Mouse (Mus musculus): ENCODE data around the gene Trim69.
"Not testable (repeated sequence)": the region's sequence is repeated elsewhere in the genome, so short reads cannot be mapped to it uniquely, and the experiment has no call there.

Trim69 gene

DNA sequence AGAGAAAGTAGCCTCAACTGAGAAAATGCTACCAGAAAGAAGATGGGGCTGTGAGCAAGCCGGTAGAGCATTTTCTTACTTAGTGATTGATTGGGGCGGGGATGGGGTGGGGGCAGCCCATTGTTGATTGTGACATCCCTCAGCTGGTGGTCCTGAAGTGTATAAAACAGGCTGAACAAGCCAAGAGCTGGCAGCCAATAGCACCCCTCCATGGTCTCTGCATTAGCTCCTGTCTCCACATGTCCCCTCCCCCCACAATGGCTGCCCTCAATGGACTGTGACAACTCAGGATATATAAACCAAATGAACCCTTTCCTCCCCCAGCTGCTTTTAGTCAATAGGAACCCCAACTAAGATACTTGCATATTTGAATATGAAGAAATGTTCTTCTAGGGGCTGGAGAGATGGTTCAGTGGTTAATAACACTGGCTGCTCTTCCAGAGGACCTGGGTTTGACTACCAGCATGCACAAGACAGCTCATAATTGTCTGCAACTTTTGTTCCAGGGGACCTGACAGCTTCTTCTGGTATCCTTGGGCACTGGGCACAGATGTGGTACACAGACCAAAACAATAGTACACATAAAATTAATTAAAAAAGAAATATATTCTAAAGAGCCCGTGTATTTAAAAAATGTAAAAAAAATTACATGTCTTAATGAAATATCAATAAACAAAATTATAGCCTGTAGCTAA lies 50.2 kb downstream of the Trim69 start:
- no peak for DNase-seq (ENCODE audit: low spot score in 2 of 2)

DNA sequence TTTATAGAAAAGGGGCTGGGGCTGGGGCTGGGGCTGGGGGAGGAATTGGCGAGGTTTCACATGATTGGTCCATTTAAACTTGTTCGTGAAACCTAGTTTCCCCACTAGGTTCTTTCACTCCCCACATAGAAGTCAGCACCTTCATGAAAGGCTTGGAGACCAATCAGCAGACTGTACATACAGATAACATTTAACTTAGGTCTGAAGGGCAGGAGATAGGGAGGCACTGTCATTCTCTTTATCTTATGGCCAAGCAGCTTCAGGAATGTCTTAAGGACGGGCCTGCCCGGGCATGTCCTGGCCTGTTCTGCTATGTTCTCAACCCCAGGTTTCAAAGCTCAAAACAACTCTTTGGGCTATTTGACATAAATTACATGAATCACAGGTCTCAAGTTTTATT lies 56.6 kb downstream of the Trim69 start:
- not testable (repeated sequence) for DNase-seq (ENCODE audit: low spot score in 2 of 2)

DNA sequence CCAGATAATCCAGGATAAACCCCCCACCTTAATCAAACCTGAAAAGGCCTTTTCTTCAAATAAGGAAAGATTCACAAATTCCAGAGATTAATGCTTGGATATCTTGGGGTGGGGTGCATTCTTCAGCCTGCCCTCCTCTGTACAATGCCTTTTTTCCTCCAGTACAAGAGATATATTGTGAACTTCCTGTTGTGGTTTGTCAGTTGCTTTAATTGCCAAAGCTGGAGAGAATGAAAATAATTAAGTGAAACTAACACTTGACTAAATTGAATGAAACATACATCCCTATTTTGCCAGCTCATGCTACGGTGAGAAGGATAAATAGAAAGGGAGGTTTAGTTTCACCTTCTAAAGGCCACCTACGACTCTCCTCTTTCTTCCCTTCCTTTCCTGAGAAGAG lies 57.7 kb downstream of the Trim69 start:
- DNase-seq (ENCODE audit: low spot score in 2 of 2) = no peak

DNA sequence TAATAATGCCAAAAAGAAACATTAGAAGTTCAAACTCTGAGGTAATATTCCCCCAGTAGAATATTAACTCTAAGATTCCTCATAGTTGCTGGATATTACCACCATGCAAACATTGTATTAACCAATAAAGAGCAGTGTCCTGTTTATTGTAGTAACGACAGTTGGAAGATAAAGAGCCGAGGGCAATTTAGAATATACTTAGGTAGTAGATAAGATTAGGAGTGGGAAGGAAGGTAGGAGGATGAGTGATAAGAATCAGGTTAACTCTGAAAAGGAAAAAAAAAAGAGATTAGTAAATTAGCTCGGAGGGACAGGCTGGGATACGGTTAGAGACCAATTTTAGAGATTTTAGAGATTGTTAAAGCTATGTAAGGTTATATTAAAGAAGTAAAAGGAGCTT lies 60.9 kb downstream of the Trim69 start:
- DNase-seq (ENCODE audit: low spot score in 2 of 2) = no peak

DNA sequence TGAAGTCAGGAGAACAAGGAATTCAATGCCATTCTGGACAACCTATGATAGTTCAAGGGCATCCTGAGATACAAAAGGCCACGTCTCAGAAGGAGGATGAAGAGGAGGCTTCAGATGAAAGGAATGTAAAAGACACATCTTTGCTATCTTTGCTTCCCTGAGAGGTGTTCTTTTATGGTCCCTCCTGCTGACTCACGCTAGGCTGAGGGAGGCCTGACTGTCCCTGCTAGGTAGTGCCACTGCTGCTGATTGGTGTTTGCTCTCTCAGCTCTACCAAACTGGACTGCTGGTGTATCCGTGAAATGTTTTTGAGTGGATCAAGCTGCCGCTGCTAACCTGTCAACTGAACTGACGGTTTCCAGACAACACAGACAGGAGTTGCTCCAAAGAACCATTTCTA lies 61.3 kb downstream of the Trim69 start:
- peak in 1 of 2 experiments; percentile 43 for DNase-seq (ENCODE audit: low spot score in 2 of 2)

DNA sequence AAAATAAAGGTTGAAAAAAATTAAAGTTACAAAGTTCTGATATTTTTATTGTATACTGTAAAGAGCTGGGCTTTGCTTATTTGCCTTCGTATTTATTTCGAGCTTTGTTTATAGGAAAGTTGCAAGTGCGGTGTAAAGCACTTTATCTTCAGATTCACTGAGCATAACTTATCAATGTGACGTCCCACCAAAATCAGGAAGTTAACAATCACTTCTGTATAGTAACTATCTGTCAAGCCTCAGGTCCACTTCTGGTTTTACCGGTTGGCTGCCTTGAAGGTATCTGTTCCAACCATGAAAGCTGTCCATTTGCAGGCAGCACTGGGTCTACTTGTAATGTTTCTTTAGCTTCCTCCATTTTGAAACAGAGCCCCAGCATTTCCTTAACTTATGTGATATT lies 61.8 kb downstream of the Trim69 start:
- DNase-seq (ENCODE audit: low spot score in 2 of 2) = peak in 1 of 2 experiments; percentile 16

DNA sequence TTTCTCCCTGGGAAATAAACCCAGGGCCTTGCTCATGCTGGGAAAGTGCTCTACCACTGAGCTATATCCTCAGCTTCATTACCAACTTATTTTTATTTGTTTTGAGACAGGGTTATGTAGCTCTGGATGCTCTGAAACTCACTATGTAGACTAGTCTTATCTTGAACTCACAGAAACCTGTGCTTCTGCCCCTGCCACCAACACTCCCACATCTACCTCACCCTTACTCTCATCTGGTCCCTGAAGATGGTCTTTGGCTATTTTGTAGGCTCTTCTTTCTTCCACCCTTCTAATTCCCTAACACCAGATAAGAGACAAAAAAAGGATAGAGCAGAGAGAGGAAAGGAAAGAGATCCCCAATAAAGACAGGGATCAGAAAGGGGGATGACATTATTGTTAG lies 63.2 kb downstream of the Trim69 start:
- DNase-seq (ENCODE audit: low spot score in 2 of 2) = no peak
